Mouse (Mus musculus) c-Kit-positive CD71-negative TER-119-negative erythroid progenitor cells, embryonic 14.5 days (primary cell): ENCODE results near the gene Crb3.
A peak's percentile ranks its signal among the peaks of the same experiment; 100 is the strongest.

ENCODE experiments used
- DNase-seq: peaks from one replicate; pipeline ENCODE4 v3.0.0-alpha.2; 2013; ENCODE audit warnings: low read depth

The Crb3 gene

DNA sequence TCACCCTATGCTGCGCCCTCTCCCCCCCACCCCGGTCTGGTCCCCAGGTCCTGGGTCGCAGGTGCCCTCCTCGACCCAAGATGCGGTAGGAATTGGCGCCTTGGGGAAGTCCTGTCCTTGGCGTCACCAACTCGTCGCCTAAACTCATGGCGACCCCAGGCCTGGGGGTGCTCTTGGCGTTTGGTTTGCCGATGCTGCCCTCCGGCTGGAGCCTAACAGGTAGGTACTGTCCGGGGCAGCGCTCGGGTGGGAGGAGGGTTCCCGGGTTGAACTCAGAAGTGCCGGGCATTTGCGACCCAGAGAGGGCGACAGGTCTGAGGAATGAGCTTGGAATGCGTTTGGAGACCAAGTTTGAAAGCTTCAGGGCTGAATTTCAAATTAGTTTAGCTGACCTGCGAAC is 3.6 kb downstream of the Crb3 start:
- DNase-seq: no peak

DNA sequence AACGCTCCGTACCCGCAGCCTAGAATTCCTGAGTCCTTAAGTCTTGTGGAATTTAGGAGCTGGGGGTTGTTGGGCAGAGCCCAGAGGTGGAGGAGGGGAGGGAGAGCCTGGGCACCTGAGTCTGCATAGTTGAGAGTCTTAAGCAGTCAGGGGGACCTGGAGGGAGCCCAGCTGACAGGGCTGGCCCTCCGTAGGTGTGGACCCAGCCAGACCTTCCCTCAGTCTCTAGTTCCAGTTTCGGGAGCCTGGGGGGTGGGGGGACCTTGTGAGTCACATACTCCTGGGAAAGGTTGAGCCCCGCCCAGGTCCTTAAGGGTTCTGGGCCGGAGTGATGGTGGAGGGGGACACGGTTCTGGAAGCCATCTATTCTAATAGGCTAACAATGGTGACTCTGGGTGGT is 4.1 kb downstream of the Crb3 start:
- no peak for DNase-seq

DNA sequence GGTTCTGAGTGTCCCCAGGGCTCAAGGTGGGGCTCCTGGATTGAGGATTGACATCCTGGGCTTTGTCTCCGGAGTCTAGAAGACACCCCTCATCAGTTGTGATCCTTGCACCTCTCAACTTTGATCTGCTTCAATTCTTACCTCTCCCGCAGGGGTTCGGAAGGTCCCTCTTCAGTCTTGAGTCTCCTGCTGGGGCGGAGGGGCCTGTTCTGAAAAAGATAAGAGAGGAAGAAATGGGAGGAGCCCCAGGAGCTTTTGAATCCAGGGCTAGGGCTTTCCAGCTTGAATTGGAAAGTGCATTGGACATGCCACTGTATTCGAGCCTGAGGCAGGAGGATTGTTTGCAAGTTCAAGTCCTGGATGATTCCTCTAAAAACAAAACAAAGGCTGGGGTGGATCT is 8.0 kb downstream of the Crb3 start:
- DNase-seq: no peak

DNA sequence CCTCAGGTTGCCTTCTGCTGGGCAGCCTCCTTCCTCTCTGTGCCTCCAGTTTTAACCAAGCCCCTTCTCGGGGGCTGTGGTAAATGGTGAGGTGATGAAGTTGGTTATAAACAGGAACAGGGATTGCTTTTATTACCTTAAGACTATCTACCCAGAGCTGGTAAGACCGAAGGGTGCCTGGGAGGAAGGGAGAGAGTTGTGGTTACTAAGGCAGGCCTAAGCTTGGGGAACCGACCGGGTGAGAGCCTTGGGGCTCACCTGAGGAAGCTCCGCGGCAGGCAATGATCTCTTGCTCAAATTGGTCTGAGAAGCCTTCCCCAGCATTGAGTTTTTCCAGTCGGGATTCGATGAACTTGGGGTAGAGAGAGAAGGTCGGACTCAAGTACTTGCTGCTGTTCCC is 11.4 kb downstream of the Crb3 start:
- no peak for DNase-seq

DNA sequence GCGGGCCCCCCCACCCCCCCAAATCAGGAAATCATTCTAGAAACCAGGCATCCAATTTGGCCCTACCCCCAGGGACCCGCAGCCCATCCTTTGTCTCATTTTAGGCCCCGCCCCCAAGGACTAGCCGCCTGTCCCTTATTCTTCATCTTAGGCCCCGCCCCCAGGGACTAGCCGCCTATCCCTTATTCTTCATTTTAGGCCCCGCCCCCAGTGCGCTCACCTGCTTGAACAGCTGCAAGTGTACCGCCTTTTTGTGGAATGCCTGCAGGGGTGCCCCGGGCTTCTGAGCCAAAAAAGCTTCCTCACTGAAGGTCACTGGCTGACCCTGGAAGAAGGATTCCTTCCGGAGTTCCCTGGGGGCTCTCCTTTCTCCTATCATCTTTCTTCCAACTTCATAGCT is 11.8 kb downstream of the Crb3 start:
- no peak for DNase-seq

DNA sequence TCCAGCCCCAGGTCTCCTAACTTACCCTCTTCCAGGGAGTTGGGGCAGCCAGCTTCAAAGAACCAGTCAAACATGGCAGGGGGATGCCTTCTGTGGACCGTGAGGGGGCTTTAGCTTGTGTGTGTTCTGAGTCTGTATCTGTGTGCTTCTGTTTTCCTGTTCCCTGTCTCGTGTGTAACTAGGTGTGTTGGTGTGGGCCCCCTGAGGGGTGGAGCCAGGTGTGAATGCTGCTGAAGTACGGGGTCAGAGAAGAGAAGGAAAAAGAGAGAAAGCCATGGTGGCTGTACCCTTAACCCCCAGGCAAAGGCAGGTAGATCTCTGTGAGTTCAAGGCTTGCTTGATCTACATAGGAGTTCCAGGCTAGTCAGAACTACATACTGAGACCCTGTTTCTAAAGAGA is 18.0 kb downstream of the Crb3 start:
- DNase-seq: no peak

DNA sequence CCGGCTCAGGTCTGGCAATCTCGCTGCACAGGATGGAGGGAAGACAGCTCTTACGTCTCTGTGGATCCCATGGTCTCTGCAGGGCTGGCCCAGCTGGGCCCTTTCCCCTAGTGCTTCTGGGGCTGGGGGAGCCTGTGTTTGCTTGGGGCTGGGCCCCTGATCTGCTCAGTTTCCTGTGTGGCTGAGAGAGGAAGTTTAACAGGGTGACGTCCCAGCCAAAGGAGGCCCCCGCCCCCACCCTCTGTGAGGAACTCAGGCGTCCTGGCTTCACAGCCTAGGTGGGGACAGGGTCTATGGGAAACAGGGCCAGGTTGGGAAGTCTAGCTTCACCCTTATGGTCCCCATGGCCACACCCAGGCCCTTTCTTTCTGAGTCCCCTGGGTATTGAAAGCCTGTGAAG is 19.4 kb downstream of the Crb3 start, which contains the start of gene Dennd1c:
Gene Dennd1c, minus strand, starts transcription at position 179 of the 400 bp plus-strand sequence.
- peak; percentile 63 for DNase-seq

DNA sequence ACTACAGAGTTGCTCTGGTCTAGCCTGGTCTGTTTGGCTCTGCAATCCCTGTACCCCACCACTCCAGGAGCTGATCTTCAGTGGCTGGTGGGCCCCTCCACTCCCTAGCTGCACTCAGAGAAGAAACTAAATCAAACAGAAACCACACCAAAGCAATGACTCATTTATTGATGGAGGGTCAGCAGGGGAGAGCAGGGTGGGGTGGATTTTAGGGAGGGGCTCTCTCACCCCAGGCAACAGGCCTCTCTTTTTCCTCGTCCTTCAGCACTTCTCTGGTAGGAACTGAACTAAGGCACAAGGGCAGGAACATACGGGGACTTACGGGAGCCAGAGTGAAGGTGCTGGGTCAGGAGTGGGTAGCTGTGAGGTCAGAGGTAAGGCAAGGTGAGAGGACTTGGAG is 21.0 kb downstream of the Crb3 start:
- no peak for DNase-seq

DNA sequence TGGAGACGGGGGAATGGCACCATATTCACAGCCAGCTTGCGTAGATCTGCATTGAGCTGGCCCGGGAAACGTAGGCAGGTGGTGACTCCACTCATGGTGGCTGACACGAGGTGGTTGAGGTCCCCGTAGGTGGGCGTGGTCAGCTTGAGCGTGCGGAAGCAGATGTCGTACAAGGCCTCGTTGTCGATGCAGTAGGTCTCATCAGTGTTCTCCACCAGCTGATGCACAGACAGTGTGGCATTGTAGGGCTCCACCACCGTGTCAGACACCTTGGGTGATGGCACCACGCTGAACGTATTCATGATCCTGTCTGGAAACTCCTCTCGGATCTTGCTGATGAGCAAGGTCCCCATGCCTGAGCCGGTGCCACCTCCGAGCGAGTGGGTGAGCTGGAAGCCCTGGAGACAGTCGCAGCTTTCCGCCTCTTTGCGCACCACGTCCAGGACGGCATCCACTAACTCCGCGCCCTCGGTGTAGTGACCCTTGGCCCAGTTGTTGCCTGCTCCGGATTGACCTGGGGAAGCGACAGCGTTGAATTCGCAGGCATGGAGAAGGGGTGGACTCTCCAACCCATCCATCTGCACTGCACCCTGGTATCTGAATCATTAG is 22.4 kb downstream of the Crb3 start:
- DNase-seq: no peak

DNA sequence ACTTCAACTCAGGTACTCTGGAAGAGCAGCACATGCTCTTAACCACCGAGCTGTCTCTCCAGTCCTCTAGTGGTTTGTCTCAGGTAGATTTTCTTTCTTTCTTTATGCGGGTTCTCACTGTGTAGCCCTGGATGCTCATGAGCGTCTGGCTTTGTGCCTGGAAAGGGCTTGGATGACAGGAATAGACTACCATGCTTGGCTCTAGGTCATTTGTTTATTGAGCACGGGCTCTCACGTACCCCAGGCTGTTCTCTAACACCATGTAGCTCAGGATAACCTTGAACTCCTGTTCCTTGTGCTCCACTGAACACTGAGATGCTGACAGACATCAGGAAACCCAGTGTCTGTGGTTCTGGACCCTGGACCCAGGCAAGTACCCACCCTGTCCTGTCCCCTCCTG is 23.6 kb downstream of the Crb3 start:
- no peak for DNase-seq

DNA sequence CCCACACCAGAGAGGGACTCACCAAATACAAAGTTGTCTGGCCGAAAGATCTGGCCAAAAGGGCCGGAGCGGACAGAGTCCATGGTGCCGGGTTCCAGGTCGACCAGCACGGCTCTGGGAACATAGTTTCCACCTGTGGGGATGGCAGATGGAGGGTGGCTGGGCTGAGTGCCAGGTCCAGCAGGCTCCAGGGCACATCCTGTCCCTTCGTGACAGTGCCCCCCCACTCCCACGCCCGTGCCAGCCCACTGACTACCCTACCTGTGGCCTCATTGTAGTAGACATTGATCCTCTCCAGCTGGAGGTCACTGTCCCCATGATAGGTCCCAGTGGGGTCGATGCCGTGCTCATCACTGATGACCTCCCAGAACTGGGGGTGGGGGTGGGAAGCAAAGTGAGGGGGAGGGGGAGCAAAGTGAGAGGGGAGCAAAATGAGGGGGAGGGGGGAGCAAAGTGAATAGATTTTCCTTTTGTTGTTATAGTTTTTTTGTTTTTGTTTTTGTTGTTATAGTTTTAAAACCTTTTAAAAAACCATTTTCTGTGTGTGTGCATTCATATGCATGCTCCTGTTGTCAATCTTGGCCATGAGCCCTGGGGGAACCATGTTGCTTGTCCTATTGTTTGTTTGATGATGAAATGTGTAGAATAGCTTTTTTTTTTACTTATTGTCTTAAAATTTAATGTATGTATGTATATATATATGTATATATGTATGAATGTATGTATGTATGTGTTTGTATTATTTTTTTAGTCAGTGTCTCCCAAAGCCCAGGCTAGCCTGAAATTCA is 27.3 kb downstream of the Crb3 start:
- DNase-seq: no peak

DNA sequence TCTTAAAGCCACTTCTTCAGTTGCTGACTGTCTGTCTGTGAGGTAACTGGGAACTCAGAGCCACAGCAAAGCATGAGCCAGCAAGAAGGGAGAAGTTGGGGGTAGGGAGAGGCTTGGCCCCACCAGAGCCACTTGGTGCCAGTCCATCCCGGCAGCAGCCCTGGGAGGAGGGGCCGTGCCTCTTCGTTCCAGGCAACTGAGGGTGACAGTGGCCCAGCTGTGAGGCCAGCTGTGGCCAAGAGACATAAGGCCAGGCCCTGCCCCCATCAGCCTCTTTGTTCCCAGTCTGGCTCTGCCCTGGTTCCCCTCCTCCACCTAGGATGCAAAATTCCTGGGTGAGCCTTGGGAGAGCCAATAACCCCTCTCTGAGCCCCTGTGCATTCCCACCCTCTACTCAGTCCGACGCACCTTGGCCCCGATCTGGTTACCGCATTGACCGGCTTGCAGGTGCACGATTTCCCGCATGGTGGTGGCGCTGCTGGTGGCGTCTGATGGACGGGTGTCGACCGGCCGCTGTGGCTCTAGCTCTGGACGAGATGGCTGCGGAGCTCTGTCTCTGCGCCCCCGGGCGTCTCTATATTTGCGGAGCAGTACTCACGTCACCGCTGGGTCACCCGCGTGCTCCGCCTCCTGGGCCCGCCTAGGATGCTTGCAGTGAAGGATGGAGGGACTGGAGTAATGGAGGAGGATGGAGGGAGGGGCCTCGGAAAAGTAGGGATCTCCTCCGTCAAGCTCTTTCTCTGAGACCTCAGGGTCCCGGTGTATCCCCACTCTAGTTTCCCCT is 28.3 kb downstream of the Crb3 start, which contains the start of gene Tubb4a:
Gene Tubb4a, minus strand, starts transcription at position 734 of the 784 bp plus-strand sequence.
- no peak for DNase-seq

DNA sequence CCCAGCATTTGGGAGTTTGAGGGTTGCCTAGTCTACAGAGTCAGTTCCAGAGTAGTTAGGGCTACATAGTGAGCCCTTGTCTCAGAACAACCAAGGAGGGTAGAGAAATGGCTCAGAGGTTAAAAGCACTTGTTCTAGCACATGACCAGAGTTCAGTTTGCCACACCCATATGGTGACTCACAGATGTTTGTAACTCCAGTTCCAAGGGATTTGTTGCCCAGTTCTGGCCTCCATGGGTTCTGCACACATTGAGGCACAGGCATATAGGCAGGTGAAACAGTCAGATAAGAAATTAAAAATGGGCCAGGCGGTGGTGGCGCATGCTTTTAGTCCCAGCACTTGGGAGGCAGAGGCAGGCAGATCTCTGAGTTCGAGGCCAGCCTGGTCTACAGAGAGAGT is 35.3 kb downstream of the Crb3 start:
- DNase-seq: no peak

DNA sequence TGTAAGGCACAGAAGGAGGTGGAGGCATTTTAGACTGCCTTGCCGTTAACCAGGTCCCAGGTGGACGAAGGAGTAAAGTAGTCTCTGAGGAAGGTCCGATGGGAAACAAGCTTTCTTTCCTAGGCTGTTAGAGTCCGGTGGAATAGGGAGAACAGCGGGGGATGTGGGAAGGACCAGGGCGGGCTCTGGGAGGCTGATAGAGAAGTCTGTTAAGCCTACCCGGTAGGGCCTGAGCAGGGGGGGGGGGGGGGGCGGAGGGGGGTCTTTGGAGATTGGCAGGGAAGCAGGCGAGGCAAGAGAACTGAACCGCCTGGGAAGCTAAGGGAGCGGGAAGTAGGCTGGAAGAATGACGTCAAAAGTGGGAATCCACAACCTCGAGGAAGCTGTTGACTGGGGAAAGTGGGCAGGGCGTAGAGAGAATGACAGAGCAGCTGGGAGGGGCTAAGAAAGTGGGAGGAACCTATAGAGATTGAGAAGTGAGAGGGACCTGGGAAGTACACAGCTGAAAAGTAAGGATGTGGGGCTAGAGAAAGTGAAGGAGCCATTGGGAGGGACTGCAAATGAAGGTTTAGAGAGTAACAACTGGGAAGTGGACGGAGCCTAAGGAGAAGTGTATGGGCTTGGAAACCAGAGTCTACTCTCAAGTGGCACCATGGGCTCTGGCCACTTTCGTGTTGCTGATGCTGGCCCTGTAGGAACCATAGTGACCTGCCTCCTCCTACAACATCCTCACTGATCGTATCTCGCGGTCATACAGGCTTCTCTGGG is 37.1 kb downstream of the Crb3 start:
- DNase-seq: no peak

DNA sequence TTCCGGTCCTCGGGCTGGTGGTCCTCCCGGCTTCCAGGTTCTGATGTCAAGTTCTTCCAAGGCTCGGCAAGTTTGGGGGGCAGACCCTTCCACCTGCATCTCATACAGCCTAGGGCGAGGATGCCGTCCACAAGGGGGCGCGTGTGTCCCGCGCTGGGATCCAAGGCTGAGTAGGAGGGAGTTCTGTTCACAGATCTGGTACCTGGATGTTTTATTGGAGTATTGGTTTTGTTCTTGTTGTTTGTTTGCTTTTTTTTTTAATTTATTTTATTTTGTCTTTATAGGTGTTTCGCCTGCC is 37.7 kb downstream of the Crb3 start:
- peak; percentile 73 for DNase-seq

DNA sequence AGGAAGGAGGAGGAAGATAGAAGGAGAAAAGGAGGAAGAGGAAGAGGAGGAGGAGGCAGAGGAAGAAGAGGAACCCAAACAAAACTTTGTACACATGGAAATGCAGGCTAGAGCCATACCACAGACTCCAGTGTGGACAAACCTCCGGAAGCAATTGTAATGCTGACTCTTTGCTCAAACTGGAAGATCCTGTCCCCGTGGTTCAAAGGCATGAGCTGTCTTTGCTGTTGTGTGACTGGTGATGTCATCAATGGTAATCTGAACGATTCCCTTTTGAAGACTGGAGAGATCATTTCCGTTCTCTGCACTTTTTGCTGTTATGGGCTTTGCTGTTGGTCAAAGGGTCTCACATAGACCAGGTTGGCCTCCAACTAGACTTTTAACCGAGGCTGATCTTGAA is 39.4 kb downstream of the Crb3 start:
- DNase-seq: no peak

DNA sequence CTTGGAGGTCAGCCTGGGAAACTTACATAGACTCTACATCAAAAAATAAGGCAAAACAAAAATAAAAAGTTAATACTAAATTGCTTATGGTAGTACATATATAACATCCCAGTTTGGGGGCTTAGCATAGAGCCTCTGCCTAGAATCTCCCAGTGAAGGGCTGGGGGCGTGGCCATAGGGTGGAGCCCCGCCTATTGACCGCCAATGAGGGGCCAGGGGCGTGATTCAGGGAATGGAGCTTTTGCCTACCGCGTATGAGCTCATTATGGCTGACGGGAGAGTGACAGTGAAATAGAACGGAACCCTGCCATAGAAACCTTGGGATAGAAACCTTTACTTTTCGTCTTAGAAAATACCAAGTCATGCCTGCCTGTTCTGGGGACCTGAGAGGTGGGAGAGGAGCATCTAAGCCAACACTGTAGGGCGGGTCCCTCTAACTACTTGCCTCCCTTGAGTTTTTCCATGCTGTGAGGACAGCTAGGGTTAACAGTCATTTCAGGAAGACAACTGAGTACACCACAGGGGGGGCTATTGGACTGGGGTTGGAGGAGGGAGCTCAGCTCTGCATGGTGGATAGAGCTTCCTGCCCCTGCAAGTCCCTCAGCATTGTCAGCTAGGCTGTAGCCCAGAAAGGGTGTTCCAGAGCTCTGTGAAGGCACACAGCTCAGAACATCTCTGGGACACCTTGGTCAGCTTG is 40.9 kb downstream of the Crb3 start:
- DNase-seq: peak; percentile 58

DNA sequence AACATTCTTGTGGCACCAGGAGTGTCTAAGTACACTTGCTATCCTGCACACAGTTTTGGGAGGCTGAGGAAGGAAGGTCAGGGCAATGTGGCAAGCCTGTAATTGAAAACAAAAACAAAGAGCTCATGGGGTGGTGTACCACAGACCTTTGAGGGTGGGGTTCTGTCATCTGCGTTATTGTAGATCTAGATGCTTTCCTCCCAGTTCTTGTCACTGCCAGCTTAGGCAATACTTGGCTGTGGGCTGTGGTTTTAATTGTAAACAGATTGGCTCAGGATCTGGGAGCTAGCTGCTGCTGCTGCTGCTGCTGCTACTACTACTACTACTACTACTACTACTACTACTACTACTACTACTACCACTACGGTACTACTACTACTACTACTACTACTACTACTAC is 43.4 kb downstream of the Crb3 start:
- no peak for DNase-seq

DNA sequence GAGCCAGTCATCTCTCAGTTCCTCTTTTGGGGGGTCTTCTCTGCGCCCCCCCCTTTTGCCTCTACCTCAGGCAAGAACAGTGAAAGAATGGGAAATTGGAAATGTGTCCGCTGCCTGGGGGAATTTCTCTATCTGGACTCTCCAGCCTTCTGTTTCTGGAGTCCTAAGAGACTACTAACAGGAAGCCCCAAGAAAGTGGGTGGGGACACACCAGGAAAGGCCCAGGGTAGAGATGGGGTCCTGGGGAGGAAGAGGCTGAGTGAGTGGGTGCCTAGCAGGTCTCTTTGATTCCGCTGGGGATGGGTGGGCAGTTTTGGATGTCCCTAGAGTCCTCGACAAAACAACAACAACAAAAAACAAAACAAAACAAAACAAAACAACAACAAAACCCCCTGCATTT is 45.6 kb downstream of the Crb3 start:
- no peak for DNase-seq

DNA sequence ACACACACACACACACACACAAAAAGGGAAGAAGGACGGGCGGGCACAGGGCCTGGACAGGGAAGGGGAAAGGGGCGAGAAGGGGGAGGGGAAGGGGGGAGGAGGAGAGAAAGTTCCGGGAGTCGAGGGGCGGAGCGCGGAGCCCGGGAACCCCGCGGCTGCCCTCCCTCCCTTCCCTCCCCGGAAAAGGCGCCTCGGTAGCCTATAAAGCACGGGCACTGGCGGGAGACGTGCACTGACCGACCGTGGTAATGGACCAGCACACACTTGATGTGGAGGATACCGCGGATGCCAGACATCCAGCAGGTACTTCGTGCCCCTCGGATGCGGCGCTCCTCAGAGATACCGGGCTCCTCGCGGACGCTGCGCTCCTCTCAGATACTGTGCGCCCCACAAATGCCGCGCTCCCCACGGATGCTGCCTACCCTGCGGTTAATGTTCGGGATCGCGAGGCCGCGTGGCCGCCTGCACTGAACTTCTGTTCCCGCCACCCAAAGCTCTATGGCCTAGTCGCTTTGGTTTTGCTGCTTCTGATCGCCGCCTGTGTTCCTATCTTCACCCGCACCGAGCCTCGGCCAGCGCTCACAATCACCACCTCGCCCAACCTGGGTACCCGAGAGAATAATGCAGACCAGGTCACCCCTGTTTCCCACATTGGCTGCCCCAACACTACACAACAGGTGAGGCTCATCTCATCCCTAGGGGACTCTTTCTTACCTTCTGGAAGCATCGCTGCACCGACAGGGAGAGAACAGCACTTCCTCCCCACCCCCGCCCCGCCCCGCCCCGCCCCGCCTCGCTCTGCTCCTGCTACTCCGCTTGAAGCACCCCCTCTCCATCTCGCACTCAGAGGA is 46.5 kb downstream of the Crb3 start, which contains the start of gene Tnfsf9:
Gene Tnfsf9, plus strand, starts transcription at position 145 of the 854 bp plus-strand sequence.
- no peak for DNase-seq

DNA sequence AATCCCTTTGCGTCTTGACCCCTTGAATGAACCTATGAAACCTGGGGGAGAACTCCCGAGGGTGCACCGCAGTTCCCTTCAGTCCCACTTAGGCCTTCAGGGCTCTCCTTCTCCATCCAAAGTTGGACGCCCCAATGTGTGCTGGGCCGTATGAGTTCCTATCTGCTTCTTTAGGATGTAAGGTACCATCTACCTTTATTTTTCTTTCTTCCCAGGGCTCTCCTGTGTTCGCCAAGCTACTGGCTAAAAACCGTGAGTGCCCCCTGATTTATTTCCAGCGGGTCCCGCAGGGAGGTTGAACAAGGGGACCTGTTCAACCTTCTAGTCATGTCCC is 47.1 kb downstream of the Crb3 start:
- no peak for DNase-seq
